Mouse (Mus musculus) intestine, embryonic 16.5 days (tissue): ENCODE data around the gene Paqr7. TPM values are rescaled to one million over a fixed set of nuclear protein-coding genes. Genes with fewer than 3 reads are reported as not detected.
"Not testable (repeated sequence)": the region's sequence is repeated elsewhere in the genome, so short reads cannot be mapped to it uniquely, and the experiment has no call there.

ENCODE experiments used
- ATAC-seq: fragments of 200-750 bp; cut with Nextera tagmentation; 2 replicates; pipeline ENCODE4 v1.8.0; 2017; ENCODE audit warnings: moderate TSS enrichment, moderate library complexity
- H3K27ac ChIP-seq: fragments of 300-500 bp; sonication (generic); 2 replicates; pipeline ENCODE4 v1.5.1; 2014; ENCODE audit warnings: mild to moderate bottlenecking, low read length
- H3K27me3 ChIP-seq: fragments of 300-500 bp; sonication (generic); replicated peaks from 2 replicates; pipeline ENCODE4 v1.6.1; 2014; ENCODE audit warnings: low read length, control low read depth, mixed read lengths; ENCODE audit not compliant: control insufficient read depth, insufficient read depth
- H3K36me3 ChIP-seq: fragments of 300-500 bp; sonication (generic); 2 replicates; pipeline ENCODE4 v1.6.1; 2014; ENCODE audit warnings: low read length, control low read depth; ENCODE audit not compliant: control insufficient read depth, insufficient read depth
- H3K4me1 ChIP-seq: fragments of 300-500 bp; sonication (generic); 2 replicates; pipeline ENCODE4 v1.6.1; 2014; ENCODE audit warnings: low read length, control low read depth, mixed read lengths; ENCODE audit not compliant: control insufficient read depth, insufficient read depth
- H3K4me2 ChIP-seq: fragments of 300-500 bp; sonication (generic); 2 replicates; pipeline ENCODE4 v1.6.1; 2014; ENCODE audit warnings: low read depth, low read length, control low read depth
- H3K4me3 ChIP-seq: fragments of 300-500 bp; sonication (generic); 2 replicates; pipeline ENCODE4 v1.5.1; 2014; ENCODE audit warnings: mild to moderate bottlenecking, low read length
- H3K9ac ChIP-seq: fragments of 300-500 bp; sonication (generic); 2 replicates; pipeline ENCODE4 v1.6.1; 2014; ENCODE audit warnings: low read depth, low read length
- H3K9me3 ChIP-seq: fragments of 300-500 bp; sonication (generic); 2 replicates; pipeline ENCODE4 v1.6.1; 2016; ENCODE audit warnings: low read length, control low read depth; ENCODE audit not compliant: control insufficient read depth
- WGBS: fragments of 180-500 bp; shearing (Covaris S2); extraction: QIAGEN DNeasy Blood & Tissue Kit; methylation state at CpG from one replicate; pipeline ENCODE4 v1.1.7; 2014; 5-methylcytosine and 5-hydroxymethylcytosine counted together
- polyA plus RNA-seq: library from polyadenylated mRNA; unstranded; fragments of >200 nt; fragmentation: Nextera tagmentation; extraction: Ambion mirVana; gene quantifications from 2 replicates; pipeline ENCODE4 v1.2.1, GENCODE M21; 2015

Paqr7 gene
- polyA plus RNA-seq, 1 experiment from 2014 or later, result 23.6 TPM

DNA sequence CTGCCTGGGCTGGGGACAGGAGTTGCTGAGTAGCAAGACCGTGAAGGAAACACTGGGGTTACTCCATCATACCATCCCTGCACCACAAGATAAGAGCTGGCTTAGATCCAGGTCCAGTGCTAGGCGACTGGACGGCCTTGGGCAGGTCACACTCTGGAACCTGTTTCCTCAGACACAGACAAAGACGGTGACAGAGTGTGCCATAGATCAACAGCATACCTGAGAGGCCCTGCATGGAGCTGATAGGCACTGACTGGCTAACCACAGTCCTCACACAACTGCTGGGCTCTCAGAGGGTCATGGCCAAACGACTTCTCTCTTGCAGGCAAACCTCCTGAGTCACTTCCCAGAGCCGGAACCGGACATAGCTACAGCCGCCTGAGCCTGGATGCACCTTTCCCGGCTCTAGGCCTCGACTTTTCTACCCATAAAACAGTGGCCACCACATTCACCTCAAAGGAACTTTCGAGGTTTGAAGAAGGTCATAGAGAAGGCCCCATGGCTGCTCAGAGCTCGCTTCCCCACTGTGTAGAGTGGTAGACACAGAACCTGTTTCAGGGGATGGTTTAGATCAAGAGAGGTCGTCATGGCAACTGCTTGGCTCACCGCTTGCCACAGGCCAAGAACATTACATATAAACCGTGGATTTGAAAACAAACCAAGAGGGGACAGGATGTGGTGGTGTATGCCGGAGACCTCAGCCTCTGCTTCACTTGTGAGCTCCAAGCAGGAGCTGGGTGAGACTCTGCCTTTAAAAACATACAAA lies 1.5 kb upstream of the Paqr7 start:
- peak; percentile 56 for ATAC-seq
- no peaks in the 10 kb centered on the region for H3K9me3 ChIP-seq
- no peak overlapping the region for H3K9ac ChIP-seq
- H3K27me3 ChIP-seq, result no peaks in the 10 kb centered on the region
- H3K27ac ChIP-seq, result peak overlapping the region; percentile 85
- no peak overlapping the region for H3K4me3 ChIP-seq
- H3K4me1 ChIP-seq, result peaks cover 32% of the 10 kb centered on the region
- H3K36me3 ChIP-seq, result no peaks in the 10 kb centered on the region
- no peak overlapping the region for H3K4me2 ChIP-seq
- WGBS, result 53% methylated on average over 16 of the region's 16 CpGs

GRCm38 (mm10) chr4:134495546-134495923 lies 962 bp upstream of the Paqr7 start:
- Histone ChIP-seq H3K4me2 (no peak overlapping the region), H3K9me3 (no peaks in the 10 kb centered on the region), H3K36me3 (no peaks in the 10 kb centered on the region), H3K27ac (peak overlapping the region; percentile 85), H3K4me1 (peaks cover 32% of the 10 kb centered on the region), H3K27me3 (no peaks in the 10 kb centered on the region), H3K4me3 (no peak overlapping the region), H3K9ac (no peak overlapping the region)
- 69% methylated on average over 5 of the region's 5 CpGs for WGBS
- ATAC-seq, result no peak

DNA sequence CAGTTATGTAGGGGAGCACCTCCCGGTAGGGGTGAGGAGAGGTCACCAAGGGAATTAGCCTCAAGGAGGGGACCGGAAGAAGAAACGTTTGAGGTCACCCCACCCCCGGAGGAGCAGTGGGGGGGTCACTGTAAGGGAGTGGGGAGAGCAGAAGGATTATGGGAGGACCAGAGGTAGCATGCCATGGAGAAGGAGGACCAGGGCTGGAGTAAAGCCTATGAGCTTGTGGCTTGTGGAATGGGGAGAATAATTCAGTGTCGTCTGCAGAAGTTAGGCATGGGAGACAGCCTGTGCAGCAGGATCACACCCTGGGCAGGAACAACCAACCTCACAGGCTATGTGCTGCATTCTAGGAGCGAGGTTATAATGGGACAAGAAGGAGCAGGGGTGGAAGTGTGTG lies 726 bp downstream of the Paqr7 start:
- H3K27ac ChIP-seq, result peak overlapping the region; percentile 83
- no peaks in the 10 kb centered on the region for H3K36me3 ChIP-seq
- H3K27me3 ChIP-seq, result no peaks in the 10 kb centered on the region
- peak; percentile 34 for ATAC-seq
- H3K9ac ChIP-seq, result peak overlapping the region; percentile 69
- peak overlapping the region; percentile 56 for H3K4me3 ChIP-seq
- H3K9me3 ChIP-seq, result no peaks in the 10 kb centered on the region
- WGBS, result 16% methylated on average over 6 of the region's 6 CpGs
- peak overlapping the region; percentile 88 for H3K4me2 ChIP-seq
- peaks cover 25% of the 10 kb centered on the region for H3K4me1 ChIP-seq

- Histone ChIP-seq H3K9ac (0 out of 2 replicates have a peak overlapping the region, but pooled peaks have one; percentile 69), H3K9me3 (no peaks in the 10 kb centered on the region), H3K27ac (peak overlapping the region; percentile 9; the same call in 1 of the 2 replicates), H3K4me2 (peak overlapping the region; percentile 88; the same call in 1 of the 2 replicates), H3K27me3 (no peaks in the 10 kb centered on the region), H3K4me3 (peak overlapping the region; percentile 56), H3K36me3 (no peaks in the 10 kb centered on the region), H3K4me1 (peaks cover 25% of the 10 kb centered on the region)
- 67% methylated on average over 12 of the region's 12 CpGs for WGBS
- ATAC-seq, result no peak
Measured at GRCm38 (mm10) chr4:134497986-134498731, 1.7 kb downstream of the Paqr7 start.

- not testable (repeated sequence) for H3K9ac ChIP-seq, H3K27ac ChIP-seq, H3K27me3 ChIP-seq, H3K36me3 ChIP-seq, ATAC-seq, H3K4me3 ChIP-seq, H3K4me2 ChIP-seq, H3K9me3 ChIP-seq
- peaks cover 23% of the 10 kb centered on the region for H3K4me1 ChIP-seq
- 86% methylated on average over 6 of the region's 6 CpGs for WGBS
Measured at GRCm38 (mm10) chr4:134498983-134499382, 2.5 kb downstream of the Paqr7 start.

GRCm38 (mm10) chr4:134501095-134501494 lies 4.6 kb downstream of the Paqr7 start:
- Histone ChIP-seq H3K9me3 (no peaks in the 10 kb centered on the region), H3K36me3 (no peaks in the 10 kb centered on the region), H3K4me2 (no peak overlapping the region), H3K4me3 (no peak overlapping the region), H3K9ac (no peak overlapping the region), H3K27me3 (no peaks in the 10 kb centered on the region), H3K27ac (no peak overlapping the region), H3K4me1 (peaks cover 10% of the 10 kb centered on the region)
- ATAC-seq, result no peak
- WGBS, result 90% methylated on average over 6 of the region's 6 CpGs

- WGBS, result 73% methylated on average over 4 of the region's 4 CpGs
- Histone ChIP-seq H3K27me3 (no peaks in the 10 kb centered on the region), H3K4me1 (no peaks in the 10 kb centered on the region), H3K36me3 (0 out of 2 replicates have a peak, but pooled peaks cover 6% of the 10 kb centered on the region), H3K27ac (no peak overlapping the region), H3K9ac (no peak overlapping the region), H3K4me2 (no peak overlapping the region), H3K4me3 (no peak overlapping the region), H3K9me3 (no peaks in the 10 kb centered on the region)
- ATAC-seq, result no peak
Measured at GRCm38 (mm10) chr4:134503686-134504357, 7.3 kb downstream of the Paqr7 start.

GRCm38 (mm10) chr4:134505303-134505789 lies 8.8 kb downstream of the Paqr7 start:
- Histone ChIP-seq H3K4me3 (no peak overlapping the region), H3K27me3 (no peaks in the 10 kb centered on the region), H3K27ac (no peak overlapping the region), H3K4me2 (no peak overlapping the region), H3K4me1 (no peaks in the 10 kb centered on the region), H3K9me3 (no peaks in the 10 kb centered on the region), H3K36me3 (0 out of 2 replicates have a peak, but pooled peaks cover 6% of the 10 kb centered on the region), H3K9ac (no peak overlapping the region)
- no peak for ATAC-seq
- WGBS, result 88% methylated on average over 4 of the region's 4 CpGs
